Mouse (Mus musculus) heart, embryonic 16.5 days (tissue): ENCODE data around the gene Lpcat3. TPM values are rescaled to one million over a fixed set of nuclear protein-coding genes. Genes with fewer than 3 reads are reported as not detected.
"Not testable (repeated sequence)": the region's sequence is repeated elsewhere in the genome, so short reads cannot be mapped to it uniquely, and the experiment has no call there.

Experiments used
- ATAC-seq: fragments of 200-750 bp; cut with Nextera tagmentation; replicated peaks from 2 replicates; pipeline ENCODE4 v1.8.0; 2017; ENCODE audit warnings: moderate number of reproducible peaks; ENCODE audit not compliant: insufficient read depth, low FRiP score; ENCODE audit errors: extremely low read depth
- H3K27ac ChIP-seq: fragments of 300-500 bp; sonication (generic); 2 replicates; pipeline ENCODE4 v1.5.1; 2014; ENCODE audit warnings: mild to moderate bottlenecking, low read length, control low read depth, moderate library complexity
- H3K27me3 ChIP-seq: fragments of 300-500 bp; sonication (generic); 2 replicates; pipeline ENCODE4 v1.6.1; 2014; ENCODE audit warnings: low read length, mixed read lengths; ENCODE audit not compliant: control insufficient read depth, insufficient read depth
- H3K36me3 ChIP-seq: fragments of 300-500 bp; sonication (generic); 2 replicates; pipeline ENCODE4 v1.6.1; 2014; ENCODE audit not compliant: control insufficient read depth, insufficient read depth
- H3K4me1 ChIP-seq: fragments of 300-500 bp; sonication (generic); 2 replicates; pipeline ENCODE4 v1.6.1; 2014; ENCODE audit warnings: low read length, mixed read lengths; ENCODE audit not compliant: control insufficient read depth, insufficient read depth
- H3K4me2 ChIP-seq: fragments of 300-500 bp; sonication (generic); 2 replicates; pipeline ENCODE4 v1.6.1; 2014; ENCODE audit warnings: low read depth, mild to moderate bottlenecking, control low read depth, low read length
- H3K4me3 ChIP-seq: fragments of 300-500 bp; sonication (generic); 2 replicates; pipeline ENCODE4 v1.5.1; 2014; ENCODE audit warnings: mild to moderate bottlenecking, control low read depth, low read length
- H3K9ac ChIP-seq: fragments of 300-500 bp; sonication (generic); 2 replicates; pipeline ENCODE4 v1.6.1; 2014; ENCODE audit warnings: low read length, control low read depth
- H3K9me3 ChIP-seq: fragments of 300-500 bp; sonication (generic); replicated peaks from 2 replicates; pipeline ENCODE4 v1.6.1; 2016; ENCODE audit warnings: low read length; ENCODE audit not compliant: control insufficient read depth
- WGBS: fragments of 180-500 bp; shearing (Covaris S2); extraction: QIAGEN DNeasy Blood & Tissue Kit; methylation state at CpG from one replicate; pipeline ENCODE4 v1.1.7; 2014; 5-methylcytosine and 5-hydroxymethylcytosine counted together
- polyA plus RNA-seq: library from polyadenylated mRNA; unstranded; fragments of >200 nt; fragmentation: Nextera tagmentation; extraction: Ambion mirVana; gene quantifications from 2 replicates; pipeline ENCODE4 v1.2.1, GENCODE M21; 2015

Gene Lpcat3
- polyA plus RNA-seq, 1 experiment from 2014 or later, result 54.2 TPM

DNA sequence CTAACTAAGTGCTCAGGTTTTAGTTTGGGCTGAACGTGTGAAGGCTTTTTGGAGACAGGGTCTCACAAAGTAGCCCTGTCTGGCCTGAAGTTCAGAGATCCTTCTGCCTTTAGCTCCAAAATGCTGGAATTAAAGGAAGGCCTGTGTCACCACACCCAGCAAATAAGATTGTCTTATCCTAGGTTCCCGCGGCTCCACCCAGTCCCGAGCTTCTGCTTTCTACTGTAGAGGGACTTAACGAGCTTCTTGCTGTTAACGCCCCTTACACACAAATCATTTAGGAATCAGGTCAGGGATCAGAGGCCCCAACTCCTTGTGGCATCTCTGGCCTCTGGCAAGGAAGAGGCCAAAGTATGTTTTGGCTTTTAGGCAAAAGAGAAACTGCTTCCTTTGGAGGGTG lies 9.3 kb downstream of the Lpcat3 start:
- 65% methylated on average over 6 of the region's 6 CpGs for WGBS
- no peak overlapping the region for H3K9ac ChIP-seq
- no peaks in the 10 kb centered on the region for H3K9me3 ChIP-seq
- H3K27me3 ChIP-seq, result no peaks in the 10 kb centered on the region
- peaks cover 4% of the 10 kb centered on the region; the same call in 1 of the 2 replicates for H3K36me3 ChIP-seq
- no peaks in the 10 kb centered on the region; the same call in 1 of the 2 replicates for H3K4me1 ChIP-seq
- H3K4me2 ChIP-seq, result no peak overlapping the region
- no peak for ATAC-seq
- no peak overlapping the region for H3K4me3 ChIP-seq
- H3K27ac ChIP-seq, result no peak overlapping the region

GRCm38 (mm10) chr6:124673619-124674018 lies 10.8 kb downstream of the Lpcat3 start:
- H3K4me1 ChIP-seq, result no peaks in the 10 kb centered on the region; the same call in 1 of the 2 replicates
- H3K4me2 ChIP-seq, result no peak overlapping the region
- ATAC-seq, result no peak
- no peak overlapping the region for H3K4me3 ChIP-seq
- no peak overlapping the region for H3K9ac ChIP-seq
- no peak overlapping the region for H3K27ac ChIP-seq
- WGBS, result 81% methylated on average over 9 of the region's 9 CpGs
- H3K9me3 ChIP-seq, result no peaks in the 10 kb centered on the region
- no peaks in the 10 kb centered on the region for H3K27me3 ChIP-seq
- H3K36me3 ChIP-seq, result peaks cover 4% of the 10 kb centered on the region; the same call in 1 of the 2 replicates

DNA sequence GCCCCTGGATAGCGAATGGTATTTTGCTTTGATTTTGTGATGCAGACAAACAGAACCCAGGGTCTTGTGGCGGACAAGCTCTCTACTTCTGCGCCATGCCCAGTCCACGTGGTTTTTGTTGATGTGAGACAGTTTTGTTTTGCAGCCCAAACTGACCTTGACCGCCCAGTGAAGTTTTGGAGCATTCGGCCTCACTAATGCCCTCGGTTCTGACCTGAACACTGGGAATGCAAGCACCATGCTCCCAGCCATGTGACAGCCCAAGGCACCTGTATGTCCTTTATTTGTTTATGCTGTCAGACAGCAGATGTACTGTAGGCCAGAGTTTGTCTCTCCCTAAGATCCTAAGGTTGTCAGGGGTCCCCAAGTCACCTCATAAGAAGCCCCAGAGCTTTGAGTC lies 11.8 kb downstream of the Lpcat3 start:
- no peak overlapping the region for H3K27ac ChIP-seq
- ATAC-seq, result no peak
- no peaks in the 10 kb centered on the region for H3K27me3 ChIP-seq
- no peak overlapping the region for H3K4me3 ChIP-seq
- peaks cover 4% of the 10 kb centered on the region; the same call in 1 of the 2 replicates for H3K36me3 ChIP-seq
- no peak overlapping the region for H3K4me2 ChIP-seq
- 97% methylated on average over 7 of the region's 7 CpGs for WGBS
- H3K9me3 ChIP-seq, result no peaks in the 10 kb centered on the region
- H3K9ac ChIP-seq, result no peak overlapping the region
- H3K4me1 ChIP-seq, result peaks cover 3% of the 10 kb centered on the region; the same call in 1 of the 2 replicates

DNA sequence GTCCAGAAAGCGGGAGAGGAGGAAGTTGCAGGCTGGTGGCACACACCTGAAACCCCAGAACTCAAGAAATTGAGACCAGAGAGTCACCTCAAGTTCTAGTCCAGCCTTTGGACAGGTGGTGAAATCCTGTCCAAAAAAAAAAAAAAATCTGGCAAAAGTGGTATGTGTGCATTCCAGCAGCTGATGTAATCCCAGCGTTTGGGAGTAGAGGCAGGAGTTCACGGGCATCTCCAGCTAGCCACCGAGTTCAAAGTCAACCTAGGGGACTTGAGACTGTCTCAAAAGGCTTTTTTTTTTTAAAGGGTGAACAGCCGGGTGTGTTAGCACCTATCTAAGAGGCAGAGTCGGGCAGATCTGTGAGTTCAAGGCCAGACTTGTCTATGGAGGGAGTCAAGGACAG lies 13.3 kb downstream of the Lpcat3 start:
- Histone ChIP-seq H3K4me1 (peaks cover 3% of the 10 kb centered on the region; the same call in 1 of the 2 replicates), H3K27me3 (no peaks in the 10 kb centered on the region), H3K36me3 (peaks cover 4% of the 10 kb centered on the region; the same call in 1 of the 2 replicates), H3K9me3 (no peaks in the 10 kb centered on the region), H3K4me2 (no peak overlapping the region), H3K9ac (no peak overlapping the region), H3K4me3 (no peak overlapping the region), H3K27ac (no peak overlapping the region)
- WGBS, result 79% methylated on average over 6 of the region's 6 CpGs
- ATAC-seq, result no peak

- WGBS, result 74% methylated on average over 7 of the region's 7 CpGs
- ATAC-seq, result no peak
- peaks cover 4% of the 10 kb centered on the region; the same call in 1 of the 2 replicates for H3K36me3 ChIP-seq
- H3K9ac ChIP-seq, result no peak overlapping the region
- no peak overlapping the region for H3K27ac ChIP-seq
- no peak overlapping the region for H3K4me2 ChIP-seq
- H3K9me3 ChIP-seq, result no peaks in the 10 kb centered on the region
- no peaks in the 10 kb centered on the region for H3K27me3 ChIP-seq
- peaks cover 12% of the 10 kb centered on the region for H3K4me1 ChIP-seq
- H3K4me3 ChIP-seq, result no peak overlapping the region
Observed at GRCm38 (mm10) chr6:124678769-124679168, 15.9 kb downstream of the Lpcat3 start.

- ATAC-seq, result no peak
- Histone ChIP-seq H3K27me3 (no peaks in the 10 kb centered on the region), H3K9ac (no peak overlapping the region), H3K4me3 (no peak overlapping the region), H3K9me3 (no peaks in the 10 kb centered on the region), H3K4me2 (no peak overlapping the region), H3K4me1 (peaks cover 14% of the 10 kb centered on the region), H3K36me3 (peaks cover 2% of the 10 kb centered on the region; the same call in 1 of the 2 replicates), H3K27ac (no peak overlapping the region)
- 95% methylated on average over 3 of the region's 3 CpGs for WGBS
Observed at GRCm38 (mm10) chr6:124679486-124679885, 16.7 kb downstream of the Lpcat3 start.

DNA sequence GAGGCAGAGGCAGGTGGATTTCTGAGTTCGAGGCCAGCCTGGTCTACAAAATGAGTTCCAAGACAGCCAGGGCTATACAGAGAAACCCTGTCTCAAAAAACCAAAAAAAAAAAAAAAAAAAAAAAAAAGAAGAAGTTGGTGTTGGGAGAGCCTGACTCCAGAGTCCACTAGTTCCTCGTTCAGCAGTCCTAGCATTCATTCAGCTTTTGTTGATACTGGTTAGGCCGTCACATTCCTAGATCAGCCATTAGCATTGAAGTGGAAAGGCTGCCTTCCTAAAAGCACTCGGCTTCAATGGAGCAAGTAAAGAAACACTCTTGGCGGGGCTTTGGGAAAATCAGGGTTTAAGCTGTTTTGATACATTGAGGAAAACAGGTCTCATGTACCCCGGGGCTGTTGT lies 19.5 kb downstream of the Lpcat3 start:
- H3K4me1 ChIP-seq, result peaks cover 14% of the 10 kb centered on the region
- H3K27ac ChIP-seq, H3K4me3 ChIP-seq, H3K27me3 ChIP-seq, H3K9ac ChIP-seq, ATAC-seq, H3K4me2 ChIP-seq, H3K36me3 ChIP-seq, H3K9me3 ChIP-seq: not testable (repeated sequence)
- 78% methylated on average over 6 of the region's 6 CpGs for WGBS

- Histone ChIP-seq H3K4me1 (peaks cover 14% of the 10 kb centered on the region), H3K4me2 (no peak overlapping the region), H3K4me3 (no peak overlapping the region), H3K27me3 (no peaks in the 10 kb centered on the region), H3K9me3 (no peaks in the 10 kb centered on the region), H3K9ac (no peak overlapping the region; the same call in 1 of the 2 replicates), H3K27ac (peak overlapping the region; percentile 3; the same call in 1 of the 2 replicates), H3K36me3 (no peaks in the 10 kb centered on the region)
- 0 out of 2 replicates have a peak, but pooled peaks have one; percentile 53 for ATAC-seq
- WGBS, result 57% methylated on average over 14 of the region's 14 CpGs
Observed at GRCm38 (mm10) chr6:124683591-124684417, 21.0 kb downstream of the Lpcat3 start.

DNA sequence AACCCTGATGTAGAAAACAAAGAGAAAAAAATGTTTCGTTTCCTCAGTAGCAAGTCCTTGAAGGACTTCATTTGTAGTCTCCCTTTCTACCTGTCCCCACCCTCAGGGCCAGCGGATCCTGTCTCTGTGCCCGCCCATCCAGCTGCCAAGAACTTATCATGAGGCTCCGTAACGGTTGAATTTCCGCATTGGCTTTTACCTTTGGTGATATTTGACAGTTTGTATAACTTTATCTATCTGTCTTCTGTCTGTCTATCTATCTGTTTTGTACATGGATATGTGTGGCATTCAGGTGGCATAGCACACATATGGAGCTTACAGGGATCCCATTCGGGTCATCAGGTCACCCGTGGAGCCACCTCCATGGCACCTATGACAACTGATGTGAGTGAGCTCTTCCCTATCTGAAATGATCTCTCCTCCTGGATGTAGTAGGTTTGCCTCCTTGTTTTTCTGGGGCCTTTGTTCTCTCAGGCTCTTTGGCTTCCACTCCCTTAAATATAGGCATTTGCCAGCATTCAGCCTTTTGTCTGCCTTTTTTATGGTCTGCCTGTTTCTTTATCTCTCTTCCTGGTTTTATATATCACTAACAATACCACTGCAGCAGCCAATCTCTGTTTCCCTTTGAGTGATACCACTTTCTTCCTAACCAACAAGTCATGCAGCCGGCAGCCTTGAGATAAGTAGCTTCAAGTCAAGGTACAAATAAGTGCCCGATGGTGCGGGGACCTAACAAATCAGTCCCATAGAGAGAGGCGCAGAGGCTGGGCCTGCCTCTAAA lies 23.0 kb downstream of the Lpcat3 start:
- Histone ChIP-seq H3K4me2 (no peak overlapping the region), H3K4me1 (peaks cover 11% of the 10 kb centered on the region), H3K9me3 (no peaks in the 10 kb centered on the region), H3K9ac (no peak overlapping the region), H3K36me3 (no peaks in the 10 kb centered on the region), H3K4me3 (no peak overlapping the region), H3K27ac (no peak overlapping the region), H3K27me3 (no peaks in the 10 kb centered on the region)
- ATAC-seq, result no peak
- 78% methylated on average over 12 of the region's 12 CpGs for WGBS
